Mouse (Mus musculus) layer of hippocampus, postnatal 10 days (tissue): ENCODE results near the gene Ubac2. TPM values are rescaled to one million over a fixed set of nuclear protein-coding genes. Genes with fewer than 3 reads are reported as not detected.

Experiments used
- total RNA-seq, 2 experiments: library from RNA; stranded (reverse); gene quantifications; 2 replicates each; pipeline ENCODE4 v1.2.3; 2021

Ubac2 gene
- total RNA-seq, 2 experiments from 2014 or later, result 39.1 to 39.3 TPM

Other genes starting within 250 kb of the Ubac2 start
- 100 to 1,000 TPM; 246 to 254 TPM for gene Dock9, start 80.8 kb upstream of the Ubac2 start, total RNA-seq
- not detected for gene Gpr18, start 37.2 kb downstream of the Ubac2 start, total RNA-seq
- gene Gpr183, start 86.6 kb downstream of the Ubac2 start, total RNA-seq, result under 1 TPM; 0.71 to 0.83 TPM
- not detected for gene Timm8a2, start 156.1 kb downstream of the Ubac2 start, total RNA-seq
- 10 to 100 TPM; 78.5 to 89.9 TPM for gene Tm9sf2, start 228.4 kb downstream of the Ubac2 start, total RNA-seq